Mouse (Mus musculus): ENCODE measurements around the gene Nhsl2.
A peak's percentile ranks its signal among the peaks of the same experiment; 100 is the strongest.

GRCm38 (mm10) chrX:102059437-102059836, 210.3 kb downstream of the Nhsl2 start:
- TF ChIP-seq CTCF (IDR thresholded peaks at IDR 0.05; ENCODE audit: control insufficient read depth, insufficient read depth, low read length) = peak; percentile 44
- TF ChIP-seq POLR2A (IDR thresholded peaks at IDR 0.05; ENCODE audit: borderline replicate concordance, control insufficient read depth, low read depth, low read length) = no peak

Measured in bone marrow, adult 2 months (tissue).